Mouse (Mus musculus): Measurements from ENCODE around the gene Dnaaf3.

DNA sequence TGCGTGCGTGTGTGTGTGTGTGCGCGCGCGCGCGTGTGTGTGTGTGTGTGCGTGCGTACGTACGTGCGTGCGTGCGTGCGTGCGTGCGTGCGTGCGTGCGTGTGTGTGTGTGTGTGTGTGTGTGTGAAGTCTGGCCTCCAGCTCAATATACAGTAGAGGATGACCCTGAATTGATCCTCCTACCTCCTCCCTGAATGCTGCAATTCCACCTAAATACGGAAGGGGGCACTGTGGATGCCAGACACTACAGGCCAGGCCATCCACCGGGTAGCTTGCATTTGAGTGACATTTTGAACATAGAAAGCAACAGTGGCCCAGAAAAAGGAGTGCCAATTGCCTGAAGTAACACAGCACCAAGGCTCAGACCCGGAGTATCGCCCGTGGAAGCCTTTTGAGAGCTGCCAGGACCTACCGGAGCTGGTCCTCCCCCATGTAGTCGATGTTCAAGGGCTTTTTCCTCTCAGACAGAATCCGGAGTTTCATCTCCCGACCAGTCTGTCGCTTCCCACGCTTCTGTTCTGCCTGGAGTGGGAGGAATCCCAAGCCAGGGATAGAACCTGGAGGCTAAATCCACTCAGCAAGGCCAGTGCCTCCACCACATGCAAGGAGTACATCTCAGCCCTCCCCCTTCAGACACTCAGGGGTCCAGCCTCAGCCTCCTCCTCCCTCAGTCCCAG lies 24.1 kb downstream of the Dnaaf3 start:
- TF ChIP-seq POLR2A (IDR thresholded peaks at IDR 0.05; ENCODE audit: control insufficient read depth, low read depth, low read length), result no peak
- TF ChIP-seq CTCF (IDR thresholded peaks at IDR 0.05; ENCODE audit: control insufficient read depth, insufficient read depth, insufficient replicate concordance, low read depth, low read length), result peak; percentile 67; the same call in 1 of the 2 replicates
